Mouse (Mus musculus) neural tube, embryonic 13.5 days (tissue): Measurements from ENCODE around the gene Itsn1. TPM values are rescaled to one million over a fixed set of nuclear protein-coding genes. Genes with fewer than 3 reads are reported as not detected.

Experiments used
- ATAC-seq: fragments of 200-750 bp; cut with Nextera tagmentation; 2 replicates; pipeline ENCODE4 v1.8.0; 2017; ENCODE audit warnings: low read depth, mild to moderate bottlenecking, moderate TSS enrichment, moderate library complexity
- H3K27ac ChIP-seq: fragments of 300-500 bp; sonication (generic); replicated peaks from 2 replicates; pipeline ENCODE4 v1.5.1; 2015; ENCODE audit warnings: moderate library complexity, mild to moderate bottlenecking, inconsistent platforms
- H3K27me3 ChIP-seq: fragments of 300-500 bp; sonication (generic); 2 replicates; pipeline ENCODE4 v1.6.1; 2015; ENCODE audit warnings: mild to moderate bottlenecking, inconsistent platforms
- H3K36me3 ChIP-seq: fragments of 300-500 bp; sonication (generic); 2 replicates; pipeline ENCODE4 v1.6.1; 2015; ENCODE audit warnings: mild to moderate bottlenecking, inconsistent platforms
- H3K4me1 ChIP-seq: fragments of 300-500 bp; sonication (generic); replicated peaks from 2 replicates; pipeline ENCODE4 v1.6.1; 2015; ENCODE audit warnings: inconsistent platforms
- H3K4me2 ChIP-seq: fragments of 300-500 bp; sonication (generic); 2 replicates; pipeline ENCODE4 v1.6.1; 2015; ENCODE audit warnings: inconsistent platforms, mild to moderate bottlenecking, moderate library complexity
- H3K4me3 ChIP-seq: fragments of 300-500 bp; sonication (generic); 2 replicates; pipeline ENCODE4 v1.5.1; 2015; ENCODE audit warnings: mild to moderate bottlenecking, inconsistent platforms
- H3K9ac ChIP-seq: fragments of 300-500 bp; sonication (generic); 2 replicates; pipeline ENCODE4 v1.6.1; 2015; ENCODE audit warnings: moderate library complexity, mild to moderate bottlenecking, inconsistent platforms
- H3K9me3 ChIP-seq: fragments of 300-500 bp; sonication (generic); 2 replicates; pipeline ENCODE4 v1.6.1; 2016; ENCODE audit warnings: inconsistent platforms
- WGBS: fragments of 180-500 bp; shearing (Covaris S2); methylation state at CpG from one replicate; pipeline ENCODE4 v1.1.7; 2015; 5-methylcytosine and 5-hydroxymethylcytosine counted together
- polyA plus RNA-seq: library from polyadenylated mRNA; unstranded; fragments of >200 nt; fragmentation: Nextera tagmentation; extraction: Ambion mirVana; gene quantifications from 2 replicates; pipeline ENCODE4 v1.2.1, GENCODE M21; 2015

Gene Itsn1
- polyA plus RNA-seq, 1 experiment from 2014 or later: 60.4 TPM

DNA sequence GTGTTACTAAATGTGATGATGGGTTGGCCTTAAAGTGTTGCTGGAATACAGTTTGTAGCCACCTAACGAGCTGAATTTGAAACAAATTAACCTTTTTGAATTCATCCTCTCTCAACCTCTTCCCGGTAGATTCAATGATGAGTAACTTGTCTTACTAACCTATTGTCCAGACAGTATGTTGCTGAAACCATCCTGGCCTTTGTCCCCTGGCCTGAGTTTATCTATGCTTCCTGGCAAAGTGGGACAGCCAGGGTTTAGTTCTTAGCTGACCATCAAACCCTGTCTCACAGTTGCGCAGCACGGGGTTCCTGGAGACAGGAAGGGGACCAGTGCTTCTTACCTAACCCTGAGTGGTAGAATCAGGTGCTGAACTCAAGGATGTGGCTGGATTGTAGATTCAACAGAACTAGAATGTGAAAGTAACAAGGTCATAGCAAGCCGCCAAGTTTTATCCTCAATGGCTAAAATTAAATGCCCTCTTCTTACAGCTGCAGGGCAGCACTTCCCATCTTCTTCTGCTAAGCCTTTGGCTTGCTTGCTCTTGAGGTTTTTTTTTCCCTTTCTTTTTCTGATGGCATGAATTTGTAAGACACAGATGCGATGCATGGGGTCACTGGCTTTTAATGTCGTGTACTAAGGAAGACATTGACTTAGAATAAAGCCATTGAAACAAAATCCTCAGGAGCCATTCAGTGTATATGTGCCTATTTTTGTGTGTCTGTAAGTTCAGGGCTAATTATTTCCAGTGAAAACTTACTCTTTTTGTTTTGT lies 7.2 kb downstream of the Itsn1 start:
- peaks cover 84% of the 10 kb centered on the region for H3K4me1 ChIP-seq
- no peaks in the 10 kb centered on the region for H3K27me3 ChIP-seq
- H3K9me3 ChIP-seq: no peaks in the 10 kb centered on the region
- no peaks in the 10 kb centered on the region for H3K36me3 ChIP-seq
- 78% methylated on average over 7 of the region's 7 CpGs for WGBS
- no peak for ATAC-seq
- no peak overlapping the region for H3K4me3 ChIP-seq
- no peak overlapping the region for H3K27ac ChIP-seq
- H3K4me2 ChIP-seq: no peak overlapping the region
- H3K9ac ChIP-seq: no peak overlapping the region

DNA sequence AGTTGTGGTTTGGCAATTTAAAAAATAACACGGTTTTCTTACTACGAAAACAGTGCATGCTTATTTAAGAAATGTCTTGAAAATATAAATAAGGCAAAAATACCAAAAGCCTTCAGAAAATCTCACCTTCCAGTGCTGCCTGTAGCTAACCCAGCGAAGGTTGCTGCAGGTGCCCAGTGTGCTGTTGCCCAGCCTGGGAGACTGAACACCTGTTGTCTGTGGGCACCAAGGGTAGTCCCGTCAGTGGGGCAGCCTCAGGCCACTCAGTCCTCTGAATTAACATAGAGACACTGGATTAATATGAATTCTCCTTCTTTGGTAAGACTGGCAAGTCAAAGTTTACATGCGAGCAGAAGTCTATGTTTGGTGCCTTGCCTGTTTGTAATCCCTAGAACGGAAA lies 9.4 kb downstream of the Itsn1 start:
- H3K4me2 ChIP-seq: no peak overlapping the region
- 91% methylated on average over 6 of the region's 6 CpGs for WGBS
- no peak overlapping the region for H3K9ac ChIP-seq
- no peaks in the 10 kb centered on the region for H3K27me3 ChIP-seq
- no peak overlapping the region for H3K4me3 ChIP-seq
- no peak for ATAC-seq
- peaks cover 71% of the 10 kb centered on the region for H3K4me1 ChIP-seq
- H3K9me3 ChIP-seq: no peaks in the 10 kb centered on the region
- no peak overlapping the region for H3K27ac ChIP-seq
- H3K36me3 ChIP-seq: no peaks in the 10 kb centered on the region

DNA sequence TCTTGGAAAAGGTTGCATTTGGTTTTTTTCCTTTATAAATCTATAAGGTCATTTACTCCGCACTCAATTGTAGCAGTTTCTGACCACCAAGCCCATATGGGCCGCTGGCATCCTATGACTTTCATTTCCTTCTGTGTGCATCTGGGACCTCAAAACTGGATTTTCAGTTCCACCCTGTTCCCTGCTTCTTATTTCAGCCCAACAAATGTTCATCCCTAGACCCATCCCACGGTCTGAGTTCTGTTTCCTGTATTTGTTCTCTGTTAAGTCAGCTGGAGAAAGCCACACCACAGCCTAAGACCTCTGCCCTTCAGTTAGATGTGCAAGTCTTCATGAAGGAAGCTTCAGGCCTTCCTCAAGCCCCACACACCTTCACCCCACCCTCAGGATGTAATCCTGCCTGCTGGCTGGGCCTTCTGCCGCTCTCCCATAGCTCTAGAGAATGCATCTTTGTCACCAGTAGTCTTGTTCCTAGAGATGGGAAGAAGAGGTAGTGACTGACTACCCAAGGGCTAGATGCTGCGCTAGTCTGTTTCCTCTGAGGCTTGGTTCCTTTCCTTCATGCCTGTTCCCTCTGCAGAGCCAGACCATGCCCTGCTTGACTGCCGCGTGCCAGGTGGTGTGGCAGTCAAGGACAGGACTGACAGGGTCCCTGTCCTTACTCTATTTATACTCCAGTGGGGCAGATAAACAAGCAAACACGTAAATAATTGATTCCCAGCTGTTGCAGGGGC lies 11.3 kb downstream of the Itsn1 start:
- 0 out of 2 replicates have a peak overlapping the region, but pooled peaks have one; percentile 31 for H3K9ac ChIP-seq
- H3K4me1 ChIP-seq: peaks cover 72% of the 10 kb centered on the region
- no peak for ATAC-seq
- H3K27me3 ChIP-seq: no peaks in the 10 kb centered on the region
- H3K4me3 ChIP-seq: no peak overlapping the region
- peak overlapping the region; percentile 52 for H3K27ac ChIP-seq
- 56% methylated on average over 8 of the region's 8 CpGs for WGBS
- H3K36me3 ChIP-seq: no peaks in the 10 kb centered on the region
- no peaks in the 10 kb centered on the region for H3K9me3 ChIP-seq
- no peak overlapping the region for H3K4me2 ChIP-seq

- Histone ChIP-seq H3K27ac (no peak overlapping the region; the same call in 1 of the 2 replicates), H3K4me1 (peaks cover 72% of the 10 kb centered on the region), H3K9ac (no peak overlapping the region), H3K36me3 (no peaks in the 10 kb centered on the region), H3K9me3 (no peaks in the 10 kb centered on the region), H3K4me2 (no peak overlapping the region), H3K4me3 (no peak overlapping the region), H3K27me3 (no peaks in the 10 kb centered on the region)
- no peak for ATAC-seq
- WGBS: 59% methylated on average over 7 of the region's 7 CpGs
These were observed 11.8 kb downstream of the Itsn1 start for GRCm38 (mm10) chr16:91740918-91741255.

DNA sequence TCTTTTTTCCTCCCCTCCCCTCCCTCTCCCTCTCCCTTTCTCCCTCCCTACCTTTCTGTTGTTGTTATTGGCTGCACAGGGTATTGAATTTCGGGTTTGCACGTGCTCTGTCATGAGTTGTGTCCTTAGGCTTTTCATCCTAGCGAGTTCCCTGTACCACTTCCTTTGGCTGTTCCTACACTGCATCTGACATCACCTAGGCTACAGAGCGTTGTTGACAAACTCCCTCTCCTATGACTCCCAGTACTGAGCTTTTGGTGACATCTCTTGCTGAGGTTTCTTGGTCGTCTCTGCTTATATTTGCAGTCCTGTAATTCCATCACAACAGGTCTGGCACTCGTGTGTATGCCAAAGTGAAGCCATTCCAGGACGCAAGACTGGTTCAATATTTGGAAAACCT lies 14.0 kb downstream of the Itsn1 start:
- H3K4me1 ChIP-seq: peaks cover 60% of the 10 kb centered on the region

DNA sequence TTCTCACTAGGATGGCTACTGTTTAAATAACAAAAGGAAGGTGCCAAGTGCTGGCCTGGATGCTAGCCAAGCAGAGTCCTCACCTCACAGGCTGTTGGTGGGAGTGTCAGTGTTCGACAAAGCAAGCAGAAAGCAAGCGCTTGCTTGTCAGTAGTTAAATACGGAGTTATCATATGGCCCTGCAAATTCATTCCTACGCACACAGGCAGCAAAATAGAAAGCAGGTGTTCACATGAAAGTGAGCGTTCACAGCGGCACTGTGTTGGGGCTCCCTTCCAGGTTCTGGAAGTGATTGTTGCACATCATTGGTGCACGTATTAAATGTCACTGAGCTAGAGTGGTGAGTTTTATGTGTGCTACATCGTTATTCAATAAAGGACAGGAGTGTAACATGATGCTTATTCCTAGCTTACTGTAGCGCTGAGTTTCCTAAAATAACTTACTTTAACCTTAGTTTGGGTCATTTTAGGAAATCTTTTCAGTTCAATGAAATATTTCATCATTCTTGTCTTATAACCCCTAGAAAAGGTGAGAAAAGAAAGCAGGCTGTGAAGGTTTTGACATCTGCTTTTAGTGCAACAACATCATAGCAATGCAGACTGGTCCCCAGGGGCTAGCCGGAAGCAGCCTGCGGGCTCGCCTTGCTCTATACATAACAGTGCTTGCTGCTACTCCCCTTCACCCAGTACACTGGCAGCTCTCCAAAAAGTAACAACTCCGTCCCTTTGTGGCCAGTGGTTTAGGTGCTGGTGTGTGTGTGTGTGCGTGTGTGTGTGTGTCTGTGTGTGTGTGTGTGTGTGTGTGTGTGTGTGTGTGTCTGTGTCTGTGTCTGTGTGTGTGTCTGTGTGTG lies 17.2 kb downstream of the Itsn1 start:
- no peak for ATAC-seq
- no peak overlapping the region for H3K4me3 ChIP-seq
- 0 out of 2 replicates have a peak overlapping the region, but pooled peaks have one; percentile 18 for H3K27ac ChIP-seq
- no peak overlapping the region for H3K4me2 ChIP-seq
- 49% methylated on average over 14 of the region's 14 CpGs for WGBS
- no peak overlapping the region for H3K9ac ChIP-seq
- peaks cover 10% of the 10 kb centered on the region for H3K36me3 ChIP-seq
- no peaks in the 10 kb centered on the region for H3K9me3 ChIP-seq
- no peaks in the 10 kb centered on the region for H3K27me3 ChIP-seq
- peaks cover 38% of the 10 kb centered on the region for H3K4me1 ChIP-seq

More for the DNA sequence above, 14.0 kb downstream of the Itsn1 start:
- Histone ChIP-seq H3K4me3 (no peak overlapping the region), H3K27ac (no peak overlapping the region), H3K9me3 (no peaks in the 10 kb centered on the region), H3K27me3 (no peaks in the 10 kb centered on the region), H3K9ac (no peak overlapping the region), H3K4me2 (no peak overlapping the region), H3K36me3 (no peaks in the 10 kb centered on the region)
- 81% methylated on average over 7 of the region's 7 CpGs for WGBS
- ATAC-seq: no peak

- H3K27ac ChIP-seq: no peak overlapping the region
- no peaks in the 10 kb centered on the region for H3K9me3 ChIP-seq
- peaks cover 10% of the 10 kb centered on the region for H3K36me3 ChIP-seq
- 91% methylated on average over 6 of the region's 6 CpGs for WGBS
- H3K4me2 ChIP-seq: no peak overlapping the region
- H3K4me1 ChIP-seq: peaks cover 48% of the 10 kb centered on the region
- no peaks in the 10 kb centered on the region for H3K27me3 ChIP-seq
- ATAC-seq: no peak
- no peak overlapping the region for H3K4me3 ChIP-seq
- H3K9ac ChIP-seq: no peak overlapping the region
These were observed 18.5 kb downstream of the Itsn1 start for GRCm38 (mm10) chr16:91747567-91747966.

DNA sequence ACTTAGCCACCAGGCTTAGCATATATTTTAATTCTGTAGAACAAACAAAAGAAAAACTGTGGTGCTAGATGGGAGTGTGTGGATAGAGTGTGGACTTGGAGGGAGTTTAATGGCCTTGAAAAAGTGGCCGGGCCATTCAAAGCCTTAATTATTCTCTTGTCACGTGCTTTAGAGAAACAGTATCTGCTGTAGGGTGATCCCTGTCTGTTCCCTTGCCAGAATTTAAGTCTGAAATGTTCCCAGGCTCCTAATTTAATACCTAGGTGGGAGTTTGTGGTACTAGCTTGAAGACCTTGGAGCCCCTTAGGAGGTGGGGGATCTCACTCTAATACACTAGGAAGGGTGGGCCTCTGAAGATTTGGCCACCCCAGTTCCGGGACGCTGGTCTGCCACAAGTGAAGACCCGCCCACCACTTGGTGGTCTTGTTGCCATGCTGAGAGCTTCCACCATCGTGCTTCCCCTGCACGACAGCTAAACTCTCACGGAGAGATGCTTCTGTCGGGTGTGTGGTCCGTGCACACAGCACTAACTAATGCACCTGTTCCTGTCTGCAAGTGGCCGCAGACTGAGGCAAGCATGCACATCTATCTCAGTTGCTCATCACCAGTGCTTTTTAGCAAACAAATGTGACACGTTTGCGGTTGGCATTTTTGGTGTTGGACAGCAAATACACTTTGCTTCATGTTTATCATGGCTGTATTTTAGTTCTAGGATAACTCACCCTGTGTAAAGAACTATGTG lies 22.7 kb downstream of the Itsn1 start:
- no peaks in the 10 kb centered on the region for H3K27me3 ChIP-seq
- no peak for ATAC-seq

GRCm38 (mm10) chr16:91753611-91754010 lies 24.5 kb downstream of the Itsn1 start:
- H3K4me2 ChIP-seq: no peak overlapping the region
- H3K9me3 ChIP-seq: no peaks in the 10 kb centered on the region
- H3K36me3 ChIP-seq: peaks cover 6% of the 10 kb centered on the region
- no peak overlapping the region for H3K4me3 ChIP-seq
- H3K4me1 ChIP-seq: peaks cover 40% of the 10 kb centered on the region
- WGBS: 90% methylated on average over 4 of the region's 4 CpGs
- H3K27ac ChIP-seq: no peak overlapping the region
- no peak overlapping the region for H3K9ac ChIP-seq
- no peaks in the 10 kb centered on the region for H3K27me3 ChIP-seq
- ATAC-seq: no peak

More for the DNA sequence above, 22.7 kb downstream of the Itsn1 start:
- WGBS: 72% methylated on average over 13 of the region's 13 CpGs
- Histone ChIP-seq H3K27ac (no peak overlapping the region), H3K4me3 (no peak overlapping the region), H3K9me3 (no peaks in the 10 kb centered on the region), H3K4me2 (no peak overlapping the region), H3K36me3 (peaks cover 10% of the 10 kb centered on the region), H3K9ac (no peak overlapping the region), H3K4me1 (peaks cover 39% of the 10 kb centered on the region)

- no peak for ATAC-seq
- Histone ChIP-seq H3K27ac (no peak overlapping the region), H3K9ac (no peak overlapping the region), H3K36me3 (no peaks in the 10 kb centered on the region), H3K4me2 (no peak overlapping the region), H3K4me3 (no peak overlapping the region), H3K27me3 (no peaks in the 10 kb centered on the region), H3K9me3 (no peaks in the 10 kb centered on the region), H3K4me1 (peaks cover 51% of the 10 kb centered on the region)
- 91% methylated on average over 6 of the region's 6 CpGs for WGBS
These were observed 25.9 kb downstream of the Itsn1 start for GRCm38 (mm10) chr16:91754957-91755356.

- no peaks in the 10 kb centered on the region for H3K36me3 ChIP-seq
- ATAC-seq: peak; percentile 16; the same call in 1 of the 2 replicates
- no peaks in the 10 kb centered on the region for H3K9me3 ChIP-seq
- H3K27me3 ChIP-seq: no peaks in the 10 kb centered on the region
- WGBS: 70% methylated on average over 9 of the region's 9 CpGs
- H3K4me3 ChIP-seq: no peak overlapping the region
- H3K9ac ChIP-seq: 0 out of 2 replicates have a peak overlapping the region, but pooled peaks have one; percentile 31
- H3K27ac ChIP-seq: peak overlapping the region; percentile 63; the same call in 1 of the 2 replicates
- H3K4me1 ChIP-seq: peaks cover 75% of the 10 kb centered on the region
- H3K4me2 ChIP-seq: no peak overlapping the region
These were observed 32.1 kb downstream of the Itsn1 start for GRCm38 (mm10) chr16:91761202-91761601.
